Mouse (Mus musculus) heart, postnatal 0 days (tissue): ENCODE measurements at regions not wholly inside any gene's neighbourhood (a gene's known extent, or its start where the extent isn't known, plus 50 kb on each side); places are given as distances from the start of the nearest gene placed in this dataset.
A peak's percentile ranks its signal among the peaks of the same experiment; 100 is the strongest.

Source experiments
- ATAC-seq: fragments of 200-750 bp; cut with Nextera tagmentation; 2 replicates; pipeline ENCODE4 v1.8.0; 2017; ENCODE audit warnings: low read depth, moderate number of reproducible peaks, moderate library complexity; ENCODE audit not compliant: insufficient read depth
- DNase-seq: peaks from one replicate; pipeline ENCODE4 v3.0.0-alpha.2; 2016; ENCODE audit warnings: low spot score
- H3K27ac ChIP-seq: fragments of 300-500 bp; sonication (generic); 2 replicates; pipeline ENCODE4 v1.5.1; 2014; ENCODE audit warnings: low read depth, mild to moderate bottlenecking
- H3K27me3 ChIP-seq: fragments of 300-500 bp; sonication (generic); 2 replicates; pipeline ENCODE4 v1.6.1; 2014; ENCODE audit warnings: low read length, mixed read lengths; ENCODE audit not compliant: control insufficient read depth, insufficient read depth
- H3K36me3 ChIP-seq: fragments of 300-500 bp; sonication (generic); replicated peaks from 2 replicates; pipeline ENCODE4 v1.6.1; 2014; ENCODE audit warnings: low read length, mixed read lengths; ENCODE audit not compliant: control insufficient read depth, insufficient read depth
- H3K4me1 ChIP-seq: fragments of 300-500 bp; sonication (generic); 2 replicates; pipeline ENCODE4 v1.6.1; 2014; ENCODE audit warnings: antibody characterized with exemption; ENCODE audit not compliant: control insufficient read depth, insufficient read depth
- H3K4me2 ChIP-seq: fragments of 300-500 bp; sonication (generic); 2 replicates; pipeline ENCODE4 v1.6.1; 2014; ENCODE audit warnings: low read depth, mild to moderate bottlenecking, low read length, moderate library complexity
- H3K4me3 ChIP-seq: fragments of 300-500 bp; sonication (generic); 2 replicates; pipeline ENCODE4 v1.5.1; 2014; ENCODE audit warnings: low read depth, low read length
- H3K9ac ChIP-seq: fragments of 300-500 bp; sonication (generic); replicated peaks from 2 replicates; pipeline ENCODE4 v1.6.1; 2014; ENCODE audit warnings: low read depth, low read length, mixed read lengths
- H3K9me3 ChIP-seq: fragments of 300-500 bp; sonication (generic); replicated peaks from 2 replicates; pipeline ENCODE4 v1.6.1; 2016; ENCODE audit warnings: low read length; ENCODE audit not compliant: control insufficient read depth
- CTCF ChIP-seq: IDR thresholded peaks from 2 replicates; pipeline ENCODE4 v1.5.1; 2016; ENCODE audit warnings: antibody characterized with exemption, control low read depth, low read depth
- EP300 ChIP-seq: IDR thresholded peaks from 2 replicates; pipeline ENCODE4 v1.6.1; 2016; ENCODE audit warnings: antibody characterized with exemption, low read depth
- WGBS: fragments of 180-500 bp; shearing (Covaris S2); extraction: QIAGEN DNeasy Blood & Tissue Kit; methylation state at CpG from one replicate; pipeline ENCODE4 v1.1.7; 2014; 5-methylcytosine and 5-hydroxymethylcytosine counted together

- Histone ChIP-seq H3K36me3 (no peaks in the 10 kb centered on the region), H3K9ac (no peak overlapping the region), H3K27me3 (peaks cover 96% of the 10 kb centered on the region), H3K4me1 (no peaks in the 10 kb centered on the region), H3K9me3 (0 out of 2 replicates have a peak, but pooled peaks cover 4% of the 10 kb centered on the region), H3K27ac (no peak overlapping the region), H3K4me3 (no peak overlapping the region), H3K4me2 (no peak overlapping the region)
- WGBS, result 78% methylated on average over 8 of the region's 8 CpGs
- ATAC-seq (no peak), DNase-seq (no peak)
- no peak for TF ChIP-seq EP300
- no peak for TF ChIP-seq CTCF
Measured at GRCm38 (mm10) chr9:61309768-61310493, 62.2 kb upstream of the Tle3 start.

DNA sequence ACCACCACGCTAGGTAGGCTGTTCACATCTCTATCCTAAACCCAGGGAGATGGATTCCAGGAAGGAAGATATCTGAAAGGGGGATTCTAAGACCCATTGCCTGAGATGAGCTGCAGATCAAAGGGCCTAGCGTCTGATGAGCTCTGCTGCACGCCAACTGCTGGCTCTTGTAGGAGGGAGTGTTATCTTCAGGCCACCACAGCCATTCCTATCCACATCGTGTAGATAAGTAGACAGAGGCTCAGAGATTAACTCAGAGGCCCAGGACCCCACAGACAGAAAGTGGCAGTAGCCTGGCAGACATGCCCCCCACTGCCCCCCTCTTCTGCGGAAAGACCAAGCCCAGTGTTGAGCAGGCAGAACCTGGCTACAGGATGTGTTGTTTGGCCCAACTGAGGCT lies 61.6 kb upstream of the Tle3 start:
- Histone ChIP-seq H3K9me3 (no peaks in the 10 kb centered on the region), H3K4me2 (no peak overlapping the region), H3K36me3 (no peaks in the 10 kb centered on the region), H3K4me3 (no peak overlapping the region), H3K9ac (no peak overlapping the region), H3K27ac (no peak overlapping the region), H3K4me1 (no peaks in the 10 kb centered on the region), H3K27me3 (peaks cover 97% of the 10 kb centered on the region)
- WGBS, result 44% methylated on average over 5 of the region's 5 CpGs
- TF ChIP-seq EP300 (no peak), CTCF (no peak)
- DNase-seq (no peak), ATAC-seq (no peak)

- no peak overlapping the region for H3K27ac ChIP-seq
- WGBS, result 43% methylated on average over 5 of the region's 5 CpGs
- ATAC-seq (no peak), DNase-seq (no peak)
- no peaks in the 10 kb centered on the region for H3K4me1 ChIP-seq
- no peak overlapping the region for H3K4me3 ChIP-seq
- no peak overlapping the region for H3K4me2 ChIP-seq
- no peak for TF ChIP-seq CTCF
- TF ChIP-seq EP300, result no peak
- no peak overlapping the region for H3K9ac ChIP-seq
- H3K27me3 ChIP-seq, result peaks cover 97% of the 10 kb centered on the region
- H3K9me3 ChIP-seq, result no peaks in the 10 kb centered on the region
- no peaks in the 10 kb centered on the region for H3K36me3 ChIP-seq
Measured at GRCm38 (mm10) chr9:61311604-61312003, 60.6 kb upstream of the Tle3 start.

DNA sequence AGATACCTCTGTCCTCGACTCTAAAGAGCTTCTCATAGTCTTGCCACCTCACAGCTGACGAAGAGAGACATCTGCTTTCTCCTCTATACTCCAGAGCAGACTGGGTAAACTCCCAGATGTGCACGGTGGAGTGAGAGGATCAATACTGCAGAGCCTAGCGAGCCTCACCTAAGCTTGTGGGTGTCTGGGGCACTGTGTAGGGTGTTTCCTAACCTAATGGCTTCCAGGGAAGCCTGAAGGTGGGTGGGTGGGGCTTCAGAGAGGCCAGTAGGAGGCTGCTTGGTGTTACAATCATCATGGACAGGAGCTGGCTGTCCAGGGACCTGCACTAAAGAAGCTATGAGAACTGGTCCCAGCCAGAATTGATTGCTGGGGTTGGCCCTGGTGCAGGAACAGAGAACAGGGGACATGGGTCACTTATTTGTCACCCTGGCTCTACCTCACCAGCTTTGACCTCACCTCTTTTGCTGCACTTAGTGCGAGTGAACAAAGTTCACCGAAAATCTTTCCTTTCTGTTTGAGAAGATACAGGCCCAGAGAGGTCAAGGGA lies 57.5 kb upstream of the Tle3 start:
- 56% methylated on average over 6 of the region's 6 CpGs for WGBS
- H3K27me3 ChIP-seq, result peaks cover 99% of the 10 kb centered on the region
- H3K9ac ChIP-seq, result no peak overlapping the region
- H3K9me3 ChIP-seq, result peaks cover 4% of the 10 kb centered on the region
- H3K4me1 ChIP-seq, result no peaks in the 10 kb centered on the region
- no peak overlapping the region for H3K4me2 ChIP-seq
- no peak overlapping the region for H3K27ac ChIP-seq
- ATAC-seq (no peak), DNase-seq (no peak)
- no peak for TF ChIP-seq EP300
- no peak for TF ChIP-seq CTCF
- no peak overlapping the region for H3K4me3 ChIP-seq
- H3K36me3 ChIP-seq, result no peaks in the 10 kb centered on the region

GRCm38 (mm10) chr9:61315371-61316298 lies 56.5 kb upstream of the Tle3 start:
- WGBS, result 23% methylated on average over 17 of the region's 17 CpGs
- TF ChIP-seq EP300 (0 out of 2 replicates have a peak, but pooled peaks have one; percentile 12), CTCF (no peak)
- H3K36me3 ChIP-seq, result no peaks in the 10 kb centered on the region
- H3K4me1 ChIP-seq, result no peaks in the 10 kb centered on the region
- H3K27me3 ChIP-seq, result peaks cover 100% of the 10 kb centered on the region
- no peak overlapping the region for H3K9ac ChIP-seq
- DNase-seq (peak; percentile 45), ATAC-seq (peak; percentile 48)
- H3K4me3 ChIP-seq, result no peak overlapping the region
- H3K27ac ChIP-seq, result peak overlapping the region; percentile 61
- H3K4me2 ChIP-seq, result no peak overlapping the region
- peaks cover 4% of the 10 kb centered on the region for H3K9me3 ChIP-seq
